Mouse (Mus musculus) urinary bladder, postnatal 25 days (tissue): Measurements from ENCODE around the gene Gfm1.
A peak's percentile ranks its signal among the peaks of the same experiment; 100 is the strongest.

Experiments
- DNase-seq: peaks from one replicate; pipeline ENCODE4 v3.0.0; 2022; ENCODE audit warnings: low spot score

The Gfm1 gene

DNA sequence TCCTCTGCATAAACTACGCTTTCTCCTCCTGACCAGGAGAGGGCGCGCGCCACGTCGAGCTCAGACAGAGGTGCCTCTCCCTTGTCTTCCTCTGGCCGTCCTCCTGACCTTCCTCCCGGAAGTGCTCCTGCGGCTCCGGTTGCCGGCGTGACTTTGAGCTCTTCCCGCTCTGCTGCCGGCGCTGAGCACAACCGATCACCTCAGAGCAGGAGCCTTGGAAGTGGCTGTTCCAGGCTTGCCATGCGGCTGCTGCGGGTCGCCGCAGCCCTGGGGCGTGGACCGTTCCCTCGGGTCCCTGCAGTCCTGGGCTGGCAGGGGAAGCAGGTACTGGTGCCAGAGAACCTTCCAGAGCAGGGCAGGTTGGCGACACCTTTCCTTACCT lies at the start of gene Gfm1:
TSS of gene Gfm1 (plus strand) at position 98 of the 382 bp plus-strand sequence.
- DNase-seq, result peak; percentile 88

DNA sequence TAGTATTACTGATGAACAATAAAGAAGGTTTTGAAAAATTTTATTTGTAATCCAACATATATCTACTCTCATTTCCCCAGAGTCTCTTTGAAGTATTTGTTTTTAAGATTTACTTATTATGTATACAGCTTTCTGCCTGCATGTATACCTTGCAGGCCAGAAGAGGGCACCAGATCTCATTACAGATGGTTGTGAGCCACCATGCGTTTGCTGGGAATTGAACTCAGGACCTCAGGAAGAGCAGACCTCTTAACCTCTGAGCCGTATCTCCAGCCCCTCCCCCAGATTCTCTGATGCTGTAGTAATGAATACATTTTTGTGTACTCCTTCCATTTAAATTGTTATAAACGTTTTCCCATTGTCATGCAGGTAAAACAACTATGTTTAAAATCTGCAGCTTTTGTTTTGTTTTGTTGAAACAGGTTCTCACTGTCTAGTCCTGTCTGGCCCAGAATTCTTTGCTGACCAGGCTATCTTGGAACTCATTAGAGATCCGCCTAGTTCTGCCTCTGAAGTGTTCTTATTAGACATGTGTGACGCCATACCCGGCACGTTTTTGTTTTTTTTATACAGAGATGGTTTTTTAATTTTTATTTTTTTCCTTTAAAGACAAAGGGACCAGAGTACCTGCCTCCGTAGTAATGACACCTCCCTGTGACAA lies 428 bp upstream of the Gfm1 start:
- no peak for DNase-seq

DNA sequence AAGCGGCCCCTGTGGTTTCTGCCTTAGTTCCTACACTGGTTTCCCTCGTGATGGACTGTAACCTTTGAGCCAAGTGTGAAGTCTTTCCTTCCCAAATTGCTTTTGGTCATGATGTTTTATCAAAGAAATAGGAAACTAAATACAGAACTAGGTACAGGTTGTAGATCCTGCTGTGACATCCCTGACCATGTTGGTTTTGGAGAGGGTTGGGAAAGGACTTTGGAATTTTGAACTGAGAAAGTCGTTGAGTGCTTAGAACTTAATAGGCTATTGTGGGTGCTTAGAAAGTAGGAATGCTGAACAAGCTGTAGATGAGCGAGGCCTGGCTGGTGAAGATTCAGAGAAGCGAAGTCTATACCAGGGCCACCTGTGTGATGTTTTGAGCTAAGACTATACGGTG lies 4.1 kb downstream of the Gfm1 start:
- no peak for DNase-seq

DNA sequence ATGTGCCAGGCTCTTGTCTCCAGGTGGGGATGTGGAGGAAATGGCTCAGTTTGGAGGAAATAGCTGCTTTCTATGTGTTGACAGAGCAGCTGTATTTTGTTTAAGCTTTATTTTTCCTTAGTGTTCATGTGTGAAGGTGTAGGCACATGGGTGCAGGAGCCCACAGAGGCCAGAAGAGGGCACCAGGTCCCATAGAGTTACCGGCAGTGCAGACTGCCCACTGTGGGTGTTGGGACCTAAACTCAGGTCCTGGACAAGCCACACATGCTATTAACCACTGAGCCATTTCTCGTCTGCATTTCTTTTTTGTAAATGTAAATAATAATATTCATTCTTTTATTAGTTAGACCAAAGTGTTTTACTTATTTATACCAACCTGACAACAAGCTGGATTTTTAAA lies 17.2 kb downstream of the Gfm1 start:
- DNase-seq, result no peak

DNA sequence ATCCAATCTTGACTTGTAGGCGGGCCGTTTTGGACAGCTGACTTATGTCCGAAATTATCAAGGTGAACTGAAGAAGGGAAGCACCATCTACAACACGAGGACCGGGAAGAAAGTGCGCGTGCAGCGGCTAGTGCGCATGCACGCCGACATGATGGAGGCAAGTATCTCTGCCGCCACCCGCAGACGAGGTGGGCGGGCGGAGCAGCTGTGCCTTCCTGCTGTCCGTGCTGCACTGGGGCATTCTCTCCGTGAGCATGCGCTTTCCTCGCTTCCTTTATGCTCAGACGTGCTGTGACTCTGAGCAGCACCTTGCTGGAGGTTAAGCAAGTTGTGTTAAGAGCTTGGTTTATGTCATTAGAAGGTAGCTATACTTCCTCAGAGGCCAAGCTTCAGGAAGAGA lies 19.8 kb downstream of the Gfm1 start:
- no peak for DNase-seq

DNA sequence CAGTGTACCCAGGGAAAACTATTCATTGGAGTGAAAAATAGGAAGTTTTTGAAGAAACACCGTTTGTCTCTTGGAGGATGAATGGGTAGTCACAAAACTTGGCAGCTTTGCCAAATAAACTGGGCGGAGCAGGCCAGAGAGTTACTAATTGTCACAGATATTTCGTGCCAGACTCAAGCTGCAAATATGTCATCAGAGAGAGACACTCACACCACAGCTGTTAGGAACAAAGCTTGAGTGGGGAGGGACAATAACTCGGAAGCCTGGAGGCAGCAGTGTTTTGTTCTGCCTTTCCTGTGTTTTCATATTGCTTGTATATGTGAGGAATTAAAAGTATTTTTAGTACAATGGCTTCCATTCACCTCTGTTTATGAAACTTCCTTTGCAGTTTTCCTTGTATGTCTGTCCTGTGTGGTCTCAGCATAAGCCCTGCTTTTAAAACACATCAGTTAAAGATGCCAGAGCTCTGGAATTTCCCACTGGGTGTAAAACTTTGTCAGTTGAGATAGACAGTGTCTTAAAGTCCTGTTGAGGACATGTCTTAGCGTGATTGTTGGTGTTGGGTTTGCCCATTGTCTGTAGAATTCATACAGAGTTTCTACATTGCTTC lies 20.8 kb downstream of the Gfm1 start:
- DNase-seq, result no peak

DNA sequence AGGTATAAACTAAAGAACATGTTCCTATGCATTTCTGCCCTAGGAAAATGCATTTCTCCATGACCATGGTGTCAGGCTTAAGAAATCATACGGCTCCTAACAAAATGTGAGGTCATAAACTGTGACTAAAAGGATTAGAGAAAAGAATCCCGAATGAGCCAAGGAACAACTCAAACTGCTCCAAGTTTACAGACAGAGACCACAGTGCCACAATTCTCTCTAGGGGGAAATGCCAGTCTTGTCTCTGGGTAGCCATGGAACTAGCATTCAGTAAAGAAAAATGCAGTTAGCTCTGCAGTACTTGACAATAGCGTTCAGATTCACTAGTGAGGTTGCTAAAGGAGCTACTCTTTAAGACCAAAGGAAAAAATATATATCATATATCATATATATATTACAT lies 30.0 kb downstream of the Gfm1 start:
- no peak for DNase-seq

DNA sequence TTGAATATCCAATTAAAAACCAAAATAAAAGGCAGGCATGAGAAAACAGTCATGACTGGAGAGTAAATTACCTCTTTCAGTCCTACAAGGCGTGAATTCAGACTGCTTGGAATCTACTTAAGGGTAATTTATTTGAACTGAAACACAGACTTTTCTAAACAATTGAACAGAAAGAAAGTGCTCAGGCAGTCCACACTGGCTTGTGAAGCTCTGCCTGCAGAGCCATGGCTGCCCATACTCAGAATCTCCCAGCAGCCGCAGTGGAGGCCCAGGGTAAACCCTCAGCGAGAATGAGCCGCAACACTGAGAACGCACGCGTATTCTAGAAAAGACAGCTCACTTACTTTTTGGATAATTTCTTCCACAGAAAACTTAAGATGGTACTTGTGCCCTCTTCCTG lies 32.1 kb downstream of the Gfm1 start:
- DNase-seq, result no peak

DNA sequence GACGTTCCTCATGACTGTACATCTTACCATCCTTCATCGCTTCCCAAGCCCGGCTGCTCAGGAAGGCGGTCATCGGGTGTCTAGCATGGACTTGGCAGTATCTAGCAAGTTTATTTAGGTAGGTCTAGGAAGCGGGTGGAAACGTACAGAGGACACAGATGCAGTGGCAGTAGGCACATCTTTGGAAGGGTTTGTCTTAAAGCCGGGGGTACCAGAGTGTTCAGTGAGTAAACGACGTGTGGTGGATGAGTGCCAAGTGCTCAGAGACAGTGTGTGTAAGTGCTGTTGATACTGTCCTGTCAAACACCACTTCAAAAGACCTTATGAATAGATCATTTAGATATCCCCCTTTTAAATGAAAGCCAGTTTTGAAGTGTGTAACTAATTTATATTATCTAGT lies 32.7 kb downstream of the Gfm1 start:
- DNase-seq, result no peak

DNA sequence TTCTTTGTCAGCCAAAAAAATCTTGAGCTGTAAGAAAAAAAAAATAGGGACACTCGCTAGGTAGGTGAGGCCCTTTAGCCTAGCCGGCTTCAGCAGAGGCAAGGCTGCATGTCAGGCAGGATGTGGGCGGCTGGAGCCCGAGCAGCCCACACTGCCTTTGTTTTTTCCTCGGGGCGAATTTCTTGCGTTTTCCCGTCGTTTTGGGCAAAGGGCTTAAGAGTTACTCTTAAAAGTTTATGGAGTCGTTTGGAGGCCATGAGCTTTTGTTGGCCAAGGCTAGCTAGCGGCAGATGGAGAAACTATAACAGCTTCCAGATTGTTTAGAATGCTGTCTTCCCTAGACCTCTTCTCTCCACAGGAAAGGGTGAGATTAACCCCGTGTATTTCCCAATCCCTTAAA lies 33.1 kb downstream of the Gfm1 start:
- no peak for DNase-seq

DNA sequence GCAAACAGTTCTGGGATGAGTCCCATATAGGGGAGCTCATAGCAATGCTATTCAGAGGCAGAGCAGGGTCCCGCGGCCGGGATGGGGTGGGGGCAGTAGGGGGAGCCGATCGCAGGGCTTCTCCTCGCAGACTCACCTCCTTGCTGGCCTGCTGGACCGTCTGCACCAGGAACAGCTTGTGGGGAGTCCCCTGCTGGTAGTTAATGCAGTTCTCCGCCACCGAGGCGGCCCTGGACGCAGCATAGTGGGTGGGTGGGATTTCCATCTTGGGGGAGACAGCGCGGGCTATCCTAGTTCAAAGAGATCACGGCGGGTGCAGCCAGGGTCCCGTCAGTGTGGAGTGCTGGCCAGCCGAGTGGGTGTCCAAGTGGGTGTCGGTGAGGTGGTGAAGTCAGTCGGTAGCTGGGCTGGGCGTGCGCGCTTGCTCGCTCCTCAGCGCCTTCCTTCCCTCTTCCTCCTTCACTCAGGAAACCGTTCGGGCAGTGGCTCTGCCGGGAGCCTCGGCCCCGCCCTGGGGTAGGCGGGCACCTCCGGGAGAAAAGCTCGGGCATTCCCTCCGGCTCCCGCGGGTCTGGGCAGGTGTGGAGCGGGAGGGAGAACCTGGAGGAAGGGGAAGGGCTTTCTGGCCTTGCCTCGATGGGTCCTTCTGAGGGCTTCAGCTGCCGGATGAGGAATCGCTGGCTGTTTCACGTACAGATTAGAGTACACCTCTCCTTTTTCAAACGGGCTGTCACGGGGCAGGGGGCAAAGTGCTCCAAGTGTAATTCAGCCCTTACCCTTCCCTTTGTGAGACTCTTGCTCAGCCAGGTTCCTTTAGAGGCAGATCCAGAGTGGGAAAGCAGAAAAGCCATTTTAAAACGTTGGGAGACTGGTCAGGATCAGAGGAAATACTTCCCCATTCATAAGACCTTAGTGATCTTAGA lies 33.8 kb downstream of the Gfm1 start, which contains the start of gene Lxn:
TSS of gene Lxn (minus strand) at position 477 of the 923 bp plus-strand sequence.
- peak; percentile 65 for DNase-seq

DNA sequence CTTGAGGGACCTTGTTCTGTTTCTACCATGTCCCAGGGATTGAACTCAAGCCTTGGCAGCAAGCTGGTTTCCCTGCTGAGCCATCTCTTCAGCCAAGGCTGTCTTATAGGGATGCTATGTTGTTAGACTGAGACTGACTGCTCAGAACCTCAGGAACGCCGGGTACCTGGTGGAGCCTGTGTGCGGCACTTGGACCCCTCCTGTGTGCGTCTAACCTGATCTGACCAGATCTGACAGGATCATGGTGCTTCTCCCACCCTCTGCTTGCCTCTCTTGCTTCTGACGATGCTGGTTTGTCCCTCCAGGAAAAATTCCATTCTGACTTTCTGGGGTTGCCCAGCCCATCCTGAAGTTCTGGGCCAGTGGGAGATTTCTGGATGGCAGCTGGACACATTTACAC lies 36.7 kb downstream of the Gfm1 start:
- no peak for DNase-seq

DNA sequence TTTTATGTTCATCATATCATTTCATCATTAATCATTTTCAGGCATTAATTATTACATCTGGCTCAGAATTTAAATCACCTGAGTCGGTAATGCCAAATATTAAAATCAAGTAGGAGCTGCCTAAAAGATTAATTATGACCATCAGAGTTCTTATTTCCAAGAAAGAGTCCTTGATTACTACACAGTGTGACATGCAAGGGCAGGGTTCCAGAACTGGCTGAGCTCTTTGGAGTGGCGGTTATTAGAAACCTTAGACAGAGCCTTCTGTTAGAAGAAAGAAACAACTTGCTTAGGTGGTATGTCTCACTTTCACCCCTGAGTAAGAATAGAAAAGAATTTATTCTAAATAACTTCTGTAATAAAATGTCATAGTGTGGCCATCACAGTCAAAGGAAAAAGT lies 37.4 kb downstream of the Gfm1 start:
- DNase-seq, result no peak

DNA sequence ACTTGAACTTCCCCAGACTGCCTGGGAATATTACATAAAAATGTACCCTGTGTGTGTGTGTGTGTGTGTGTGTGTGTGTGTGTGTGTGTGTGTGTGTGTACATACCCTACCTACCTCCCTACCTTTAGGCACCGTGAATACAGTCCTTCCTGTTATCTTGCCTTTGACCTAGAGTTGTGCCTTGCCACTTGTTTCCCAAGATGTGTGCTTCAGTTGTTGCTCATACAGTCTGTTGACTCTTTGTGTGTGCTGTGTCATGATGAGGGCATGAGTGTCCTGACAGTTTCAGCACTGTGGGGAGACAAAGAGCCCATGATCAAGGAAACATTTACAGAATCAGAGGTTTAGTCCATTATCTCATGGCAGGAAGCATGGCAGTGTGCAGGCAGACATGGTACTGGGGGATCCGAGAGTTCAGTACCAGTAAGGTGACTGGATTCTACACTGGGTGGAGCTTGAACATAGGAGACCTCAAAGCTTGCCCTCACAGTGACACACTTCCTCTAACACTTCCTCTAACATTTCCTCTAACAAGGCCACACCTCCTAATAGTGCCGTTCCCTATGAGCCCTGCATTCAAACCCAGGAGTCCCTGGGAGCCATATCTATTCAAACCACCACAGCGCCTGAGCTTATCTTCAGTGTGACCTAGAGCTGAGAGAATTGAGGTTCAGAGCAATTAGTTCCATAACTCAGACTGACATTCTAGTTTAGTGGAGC lies 41.7 kb downstream of the Gfm1 start:
- DNase-seq, result no peak

DNA sequence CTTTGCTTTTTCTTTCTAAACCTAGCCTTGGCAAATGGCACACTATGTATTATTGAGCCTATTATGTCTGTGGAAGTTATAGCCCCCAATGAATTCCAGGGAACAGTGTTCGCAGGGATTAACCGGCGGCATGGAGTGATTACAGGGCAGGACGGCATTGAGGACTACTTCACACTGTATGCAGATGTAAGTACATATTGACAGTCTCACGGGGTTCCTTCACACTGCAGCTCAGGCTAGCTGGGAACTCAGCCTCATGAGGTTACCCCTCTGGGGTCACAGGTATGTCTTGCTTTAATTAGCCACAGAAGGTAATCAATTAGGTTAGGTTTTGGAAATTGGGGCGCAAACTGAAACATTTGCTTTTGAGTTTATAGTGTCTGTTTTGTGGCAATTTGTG lies 43.5 kb downstream of the Gfm1 start:
- DNase-seq, result no peak

DNA sequence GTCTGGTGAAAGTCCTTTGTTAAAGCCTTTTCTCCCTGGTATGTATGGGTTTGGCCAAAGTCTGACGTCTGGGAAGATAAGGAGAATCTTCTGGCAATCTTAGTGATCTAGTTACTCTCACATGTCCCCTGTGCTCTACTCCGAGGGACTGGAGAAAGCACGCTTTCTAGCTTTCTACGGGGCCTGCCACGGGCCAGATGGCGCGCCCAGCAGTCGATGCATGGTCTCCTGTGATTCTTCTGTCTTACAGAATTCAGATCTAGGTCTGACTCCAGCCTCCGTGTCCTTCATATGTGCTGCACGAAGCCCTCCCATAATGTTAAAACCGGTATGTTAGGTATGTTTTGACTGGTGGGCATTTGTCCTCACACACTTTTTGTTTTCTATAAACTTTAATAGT lies 49.9 kb downstream of the Gfm1 start:
- no peak for DNase-seq

DNA sequence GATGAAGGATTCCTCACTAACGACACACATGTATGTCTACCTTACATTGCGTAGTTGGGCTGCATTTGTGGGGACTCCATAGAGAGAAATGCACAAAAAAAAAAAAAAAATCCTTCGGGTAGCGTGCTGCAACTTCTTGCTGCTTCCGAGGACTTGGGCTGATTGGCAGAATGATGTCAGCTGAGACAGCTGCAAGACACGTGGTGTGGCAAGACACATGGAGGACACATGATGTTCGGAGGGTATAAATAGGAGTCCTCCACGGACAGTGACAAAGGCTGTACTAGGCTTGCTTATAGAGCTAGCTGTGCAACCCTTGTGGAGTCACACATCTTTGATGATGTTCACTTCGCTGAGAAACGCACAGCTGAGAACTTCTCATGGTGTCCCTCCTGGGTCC lies 52.5 kb downstream of the Gfm1 start:
- no peak for DNase-seq

DNA sequence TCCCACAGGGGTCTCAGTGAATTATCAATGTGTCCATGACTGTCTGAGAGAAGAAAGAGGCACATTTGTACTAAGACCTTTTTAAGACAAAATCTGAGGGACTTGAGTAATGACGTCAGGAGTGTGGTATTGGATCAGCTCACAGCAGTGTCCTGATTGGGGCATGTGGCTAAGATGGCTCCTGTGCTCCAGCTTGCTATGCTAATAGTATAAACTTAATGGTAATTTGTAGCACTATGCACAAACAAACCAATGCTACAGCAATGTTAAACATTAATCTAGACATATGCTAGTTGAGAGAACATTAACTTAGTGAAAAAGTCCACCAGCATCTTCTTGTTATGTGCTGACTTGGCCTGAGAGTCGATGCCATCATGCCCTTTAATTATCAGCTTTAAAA lies 55.3 kb downstream of the Gfm1 start:
- no peak for DNase-seq

DNA sequence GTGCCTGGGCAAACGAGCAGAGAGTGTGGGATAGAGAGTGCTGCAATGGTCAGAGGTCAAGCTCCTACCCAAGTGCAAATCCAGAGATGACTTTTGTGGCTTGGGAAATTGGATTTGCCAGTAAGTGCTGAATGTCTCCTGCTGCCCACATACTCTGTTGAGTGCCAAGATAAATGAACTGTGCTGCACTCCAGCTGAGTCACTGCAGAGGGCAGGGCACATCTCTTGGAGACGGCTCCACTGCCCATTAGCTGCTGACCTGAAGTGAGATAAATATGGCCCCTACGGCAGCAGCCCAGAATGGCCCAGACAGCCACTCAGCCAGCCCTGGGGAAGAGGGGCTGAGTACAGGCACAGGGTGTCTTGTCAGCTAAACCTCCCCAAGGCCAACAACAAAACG lies 60.3 kb downstream of the Gfm1 start:
- DNase-seq, result no peak

DNA sequence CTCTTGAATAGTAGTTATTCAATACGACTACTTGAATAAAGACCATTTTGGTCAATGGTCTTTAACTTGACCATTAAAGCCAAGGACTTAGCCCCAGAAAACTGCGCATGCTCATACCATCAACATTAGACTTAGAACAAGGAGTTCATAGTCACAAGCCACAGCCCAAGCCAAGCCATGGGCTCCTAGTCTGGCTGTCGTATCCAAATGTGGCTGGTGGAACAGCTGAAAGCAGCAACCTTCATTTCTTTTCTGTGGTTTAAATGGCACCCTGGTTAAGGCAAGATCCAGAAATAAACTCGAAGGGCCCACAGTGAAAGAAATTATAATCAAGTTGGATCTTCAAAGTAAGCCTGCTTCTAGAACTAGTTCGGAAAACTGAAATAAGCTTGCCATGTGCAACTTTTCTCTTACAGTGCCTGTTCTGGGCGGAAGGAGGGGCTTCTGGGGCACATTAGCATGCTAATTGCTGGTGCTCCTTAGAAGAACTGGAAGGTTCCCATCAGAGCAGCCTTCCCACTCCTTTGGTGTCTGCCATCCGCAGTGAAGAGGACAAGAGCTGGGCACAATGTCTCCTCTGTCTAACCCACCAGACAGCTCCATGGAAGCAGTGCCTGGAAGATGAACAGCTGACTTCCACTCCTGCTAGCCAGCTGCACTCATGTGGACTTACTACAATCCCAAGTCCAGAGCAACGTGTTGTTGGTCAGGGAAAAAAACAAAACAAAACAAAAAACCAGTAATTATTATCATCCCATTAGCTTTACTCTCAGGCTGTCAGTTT lies 62.4 kb downstream of the Gfm1 start:
- DNase-seq, result no peak

DNA sequence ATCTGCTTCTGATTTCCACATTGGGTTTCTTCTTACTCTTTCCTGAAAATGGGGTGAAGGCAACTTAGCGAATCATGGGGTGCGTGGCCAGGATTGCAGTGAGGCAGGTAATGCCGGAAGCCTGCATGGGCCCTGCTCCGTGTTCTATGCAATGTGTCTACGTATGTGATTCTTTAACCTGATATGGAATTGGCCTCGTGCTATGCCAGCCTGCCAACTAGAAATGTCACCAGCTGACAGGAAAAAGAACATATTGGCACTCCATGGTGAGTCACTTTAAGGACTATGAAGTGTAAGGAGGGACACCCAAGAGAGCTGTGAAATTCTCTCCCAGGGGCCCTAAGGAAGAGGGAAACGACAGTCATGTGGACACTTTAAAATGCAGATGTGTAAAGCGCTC lies 63.2 kb downstream of the Gfm1 start:
- no peak for DNase-seq

DNA sequence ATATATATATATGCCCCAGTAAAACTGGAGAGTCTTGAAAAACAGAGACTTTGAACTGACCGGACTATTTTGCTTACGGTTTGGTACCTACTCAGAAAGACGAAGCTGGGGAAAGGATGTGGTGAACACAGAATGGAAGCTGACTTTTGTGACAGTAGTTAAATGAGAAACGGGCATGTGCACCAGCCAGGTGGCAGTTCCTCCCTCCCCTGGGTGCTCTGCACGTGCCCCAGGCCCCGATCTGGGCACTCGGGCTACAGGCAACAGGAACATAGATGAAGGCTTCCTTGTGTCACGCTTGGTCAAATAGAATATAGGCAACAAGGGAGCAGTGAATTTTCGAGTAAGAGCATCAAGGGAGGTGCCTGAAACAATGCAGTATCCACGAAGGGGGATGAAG lies 66.4 kb downstream of the Gfm1 start:
- DNase-seq, result no peak
